Mouse (Mus musculus): Measurements from ENCODE around the gene Sh2b2.
"Not testable (repeated sequence)": the region's sequence is repeated elsewhere in the genome, so short reads cannot be mapped to it uniquely, and the experiment has no call there.

The Sh2b2 gene

DNA sequence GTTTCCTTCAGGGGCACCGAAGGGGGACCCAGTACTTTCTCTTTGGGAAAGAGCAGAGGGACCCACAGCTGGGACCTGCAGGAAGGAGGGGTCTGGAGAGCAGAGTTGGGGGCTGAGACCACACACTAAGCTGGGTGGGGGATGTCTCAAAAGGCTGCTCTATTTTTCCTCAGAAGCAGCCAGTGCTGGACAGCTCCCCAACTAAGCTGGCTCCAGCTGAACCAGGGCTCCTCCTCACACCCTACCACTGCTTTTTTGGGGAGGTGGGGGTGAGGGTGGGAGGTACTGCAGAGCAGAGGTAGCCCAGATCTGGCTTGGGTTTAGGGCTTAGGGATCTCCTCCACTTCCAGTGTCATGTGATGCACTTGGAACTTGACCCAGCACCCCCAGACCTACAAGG lies 6.0 kb downstream of the Sh2b2 start:
- no peak for DNase-seq (ENCODE audit: low spot score in 2 of 2)

DNA sequence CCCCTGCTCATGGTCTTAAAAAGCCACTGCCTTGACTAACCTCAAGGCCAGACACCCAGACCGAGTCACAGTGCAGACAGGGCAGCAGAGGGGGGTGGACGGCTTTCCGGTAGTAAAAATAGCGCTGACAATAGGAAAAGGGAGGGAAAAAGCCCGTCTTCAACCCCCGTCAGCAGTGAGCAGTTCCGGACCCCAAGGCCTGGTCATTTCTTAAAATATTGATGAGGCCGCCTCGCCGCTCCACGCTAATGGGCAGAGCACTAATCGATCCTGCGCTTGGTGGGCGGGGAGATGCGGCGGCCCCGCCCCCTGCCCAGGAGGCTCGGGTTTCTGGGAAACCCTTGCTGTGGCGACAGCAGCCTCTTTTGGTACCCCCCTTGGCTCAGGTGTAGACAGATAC lies 8.7 kb downstream of the Sh2b2 start:
- DNase-seq (ENCODE audit: low spot score in 2 of 2) = no peak

DNA sequence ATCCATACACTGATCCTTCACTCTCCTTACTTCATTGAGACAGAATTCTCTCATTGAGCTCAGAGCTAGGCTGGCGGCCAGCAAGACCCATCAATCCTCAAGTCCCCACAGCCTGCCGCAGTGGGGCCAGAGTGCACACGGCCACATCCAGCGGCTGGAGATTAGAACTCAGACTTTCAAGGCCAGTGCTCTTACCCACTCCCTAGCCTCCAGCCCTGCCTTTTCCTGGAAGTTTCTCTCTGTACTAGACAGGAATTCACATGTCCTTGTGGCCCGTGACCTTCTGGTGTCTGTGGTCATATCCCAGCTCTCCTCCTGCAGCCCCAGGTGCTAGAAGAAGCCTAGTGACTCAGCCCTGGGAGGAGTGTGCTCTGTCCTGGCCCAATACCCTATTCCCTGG lies 9.7 kb downstream of the Sh2b2 start:
- DNase-seq (ENCODE audit: low spot score in 2 of 2) = no peak

DNA sequence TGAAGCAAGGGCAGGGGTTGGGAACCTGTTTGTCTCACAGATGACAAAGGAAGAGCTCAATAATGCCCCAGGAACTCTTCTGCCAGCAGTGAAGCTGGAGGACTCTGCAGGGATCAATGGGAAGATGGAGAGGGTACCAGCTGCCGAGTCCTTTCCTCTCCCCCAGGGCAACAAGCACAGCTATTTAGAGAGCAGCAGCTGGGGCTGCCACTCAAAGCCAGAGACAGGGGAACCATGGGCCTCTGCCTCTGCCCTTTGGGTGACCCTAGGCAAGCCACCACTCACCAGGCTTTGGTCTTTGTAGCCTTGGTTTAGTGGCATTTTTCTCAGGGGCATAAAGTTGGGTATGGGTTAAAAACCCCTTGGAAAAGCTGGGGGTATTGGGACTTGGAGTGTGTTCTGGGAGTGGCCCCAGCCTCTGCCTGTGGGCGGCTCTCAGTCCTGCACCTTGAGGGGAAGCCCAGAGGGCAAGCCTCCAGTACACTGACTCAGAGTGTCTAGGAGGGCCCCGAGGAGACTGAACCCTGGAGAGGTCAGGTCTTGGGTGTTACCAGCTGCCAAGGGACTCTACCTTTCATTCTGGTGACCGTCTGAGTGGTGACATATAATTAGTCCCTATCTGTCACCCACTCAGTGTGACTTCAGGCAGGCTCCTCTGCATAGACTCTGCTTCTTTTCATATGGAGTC lies 15.9 kb downstream of the Sh2b2 start:
- DNase-seq (ENCODE audit: low spot score in 2 of 2) = no peak

DNA sequence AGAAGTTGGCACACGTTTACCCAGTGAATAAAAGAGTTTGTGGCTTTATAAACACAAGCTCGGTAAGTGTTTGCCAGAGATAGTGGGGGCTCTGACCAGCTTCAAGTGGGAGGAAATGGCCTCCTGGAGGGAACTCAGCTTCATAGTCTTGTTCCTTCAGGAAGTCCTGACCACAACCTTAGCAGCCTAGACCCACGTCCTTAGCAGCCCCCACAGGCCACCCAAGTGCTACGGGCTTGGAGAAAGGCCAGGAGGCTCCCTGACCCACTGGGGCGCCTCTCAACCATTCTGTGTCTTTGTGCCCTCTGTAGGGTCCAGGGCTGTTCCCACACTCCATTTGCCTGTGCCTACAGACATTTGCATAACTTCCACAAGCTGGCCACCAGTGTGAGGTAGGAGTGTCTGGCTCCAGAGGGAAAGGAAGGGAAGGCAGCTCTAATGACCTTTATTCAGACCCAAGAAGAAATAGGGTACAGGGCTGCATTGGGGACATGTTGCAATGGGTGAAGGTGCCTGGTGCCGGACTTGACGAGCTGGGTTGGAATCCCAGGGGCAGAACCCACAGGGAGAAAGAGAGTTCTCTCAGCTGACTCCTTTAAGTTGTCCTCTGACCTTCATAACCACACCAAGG lies 20.0 kb downstream of the Sh2b2 start:
- no peak for DNase-seq (ENCODE audit: low spot score in 2 of 2)

DNA sequence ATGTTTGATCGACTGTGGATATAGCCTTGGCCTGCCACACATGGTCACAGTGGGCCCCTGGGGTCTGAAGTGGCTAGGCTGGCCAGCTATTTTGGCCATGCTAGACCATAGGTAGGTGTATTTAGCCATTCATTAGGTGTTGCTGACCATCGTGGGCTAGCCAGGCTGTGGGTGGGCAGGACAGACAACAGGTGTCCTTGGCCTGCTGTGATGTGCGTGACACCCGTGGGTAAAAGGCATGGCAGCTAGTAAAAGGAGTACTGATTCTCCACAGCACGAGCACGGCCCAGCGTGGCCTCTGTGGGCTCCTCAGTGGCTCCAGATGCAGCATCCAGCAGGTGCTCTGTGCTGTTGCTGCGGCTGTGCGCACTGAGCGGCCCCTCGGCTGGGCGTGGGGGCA lies 27.8 kb downstream of the Sh2b2 start:
- DNase-seq (ENCODE audit: low spot score in 2 of 2) = no peak

DNA sequence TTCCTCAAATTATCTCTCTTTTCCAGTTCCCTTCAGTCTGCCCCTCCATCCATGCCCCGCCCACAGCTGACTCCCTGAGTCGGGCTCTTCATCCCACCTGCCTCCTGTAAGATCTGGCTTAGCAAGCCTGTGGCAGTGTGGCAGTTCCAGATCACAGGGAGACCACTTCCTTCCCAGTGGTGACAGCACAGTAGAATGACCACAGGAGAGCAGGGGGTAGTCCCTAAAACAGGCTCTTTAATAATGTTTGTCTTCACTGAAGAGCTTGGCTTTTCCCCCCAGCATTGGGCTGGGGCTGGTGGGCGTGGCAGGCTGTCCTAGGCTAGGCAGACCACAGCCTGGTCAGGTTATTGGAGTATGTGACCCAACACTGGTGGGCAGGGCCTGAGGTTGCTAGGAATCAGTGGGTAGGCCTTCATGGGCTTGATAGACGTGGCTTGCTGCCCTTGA lies 28.4 kb downstream of the Sh2b2 start:
- DNase-seq (ENCODE audit: low spot score in 2 of 2) = no peak

DNA sequence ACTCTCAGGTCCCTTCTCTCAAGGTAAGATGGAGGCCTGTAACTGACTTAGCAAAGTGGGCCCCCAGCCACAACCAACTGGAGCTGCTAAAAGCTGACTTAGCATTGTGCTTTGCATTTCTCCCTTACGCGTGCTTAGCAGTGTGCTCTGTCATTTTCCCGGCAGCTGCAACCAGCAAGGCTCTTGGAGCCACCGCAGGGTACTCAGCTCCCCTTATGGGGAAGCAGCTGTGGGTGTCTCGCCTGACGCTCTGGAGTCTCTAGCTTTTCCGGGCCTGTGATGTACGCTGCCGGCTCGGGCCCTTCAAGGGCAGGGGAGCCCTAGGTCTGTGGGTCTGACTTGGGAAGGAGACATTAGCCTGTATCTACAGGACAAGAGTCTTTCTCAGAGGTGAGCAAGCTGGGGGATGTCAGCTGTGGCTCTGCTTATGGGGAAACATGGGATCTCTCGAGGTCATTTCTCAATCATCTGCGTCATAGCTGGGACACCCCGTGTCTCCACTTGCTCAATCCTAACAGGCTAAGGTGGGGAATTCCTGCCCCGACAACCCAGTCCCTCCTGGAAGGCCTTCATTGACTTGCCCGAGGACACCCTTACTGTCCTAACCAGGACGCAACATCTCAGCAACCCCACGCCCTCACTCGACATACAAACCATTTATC lies 29.2 kb downstream of the Sh2b2 start:
- no peak for DNase-seq (ENCODE audit: low spot score in 2 of 2)

DNA sequence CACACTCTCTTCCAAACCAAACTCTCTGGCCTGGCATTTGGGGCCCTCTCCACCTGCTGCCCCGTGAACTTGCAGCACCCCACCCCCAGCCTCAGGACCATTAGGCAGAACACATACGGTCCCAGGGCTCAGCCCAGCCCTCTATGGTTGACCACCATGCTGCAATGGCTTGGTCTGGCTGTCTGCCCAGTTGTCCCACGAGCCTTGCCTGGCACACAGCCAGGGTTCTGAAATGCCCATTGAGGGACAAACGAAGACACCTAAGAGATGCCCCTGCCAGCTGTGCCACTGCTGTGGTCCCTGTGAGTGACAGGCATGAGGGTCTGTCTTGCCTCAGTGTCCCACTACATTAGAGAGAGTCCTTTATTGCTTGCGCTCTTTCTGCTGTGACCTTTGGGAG lies 30.4 kb downstream of the Sh2b2 start:
- DNase-seq (ENCODE audit: low spot score in 2 of 2) = no peak

DNA sequence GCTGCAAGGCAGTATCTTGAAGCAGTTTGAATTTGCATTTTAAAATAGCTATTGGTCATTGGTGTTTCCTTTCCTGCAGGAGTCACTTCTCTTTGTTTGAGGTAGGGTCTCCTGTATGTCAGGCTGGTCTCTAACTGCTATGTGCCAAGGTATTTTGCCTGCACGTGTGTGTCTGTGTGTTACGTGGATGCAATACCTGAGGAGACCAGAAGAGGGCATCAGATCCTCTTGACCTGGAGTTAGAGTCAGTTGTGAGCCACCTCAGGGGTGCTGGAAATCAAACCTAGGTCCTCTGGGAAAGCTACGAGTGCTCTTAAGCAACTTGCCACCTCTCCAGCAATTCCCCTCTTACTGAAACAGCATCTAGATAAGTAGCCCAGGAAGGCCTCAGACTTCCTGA lies 31.1 kb downstream of the Sh2b2 start:
- no peak for DNase-seq (ENCODE audit: low spot score in 2 of 2)

DNA sequence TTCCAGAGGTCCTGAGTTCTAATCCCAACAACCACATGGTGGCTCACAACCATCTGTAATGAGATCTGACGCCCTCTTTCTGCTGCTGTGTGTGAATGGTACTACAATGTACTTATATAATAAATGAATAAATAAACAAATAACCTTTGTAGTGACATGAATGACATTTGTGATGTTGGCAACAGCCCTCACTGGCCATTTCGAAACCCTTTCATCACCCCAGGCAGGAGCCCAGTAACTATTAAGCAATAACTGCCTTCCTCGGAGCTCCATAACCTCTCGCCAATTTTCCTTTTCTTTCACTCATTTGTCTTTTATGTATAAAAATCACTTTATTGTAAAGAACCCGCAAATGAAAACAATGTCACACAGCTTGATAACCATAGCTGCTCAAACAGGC lies 32.6 kb downstream of the Sh2b2 start:
- no peak for DNase-seq (ENCODE audit: low spot score in 2 of 2)

DNA sequence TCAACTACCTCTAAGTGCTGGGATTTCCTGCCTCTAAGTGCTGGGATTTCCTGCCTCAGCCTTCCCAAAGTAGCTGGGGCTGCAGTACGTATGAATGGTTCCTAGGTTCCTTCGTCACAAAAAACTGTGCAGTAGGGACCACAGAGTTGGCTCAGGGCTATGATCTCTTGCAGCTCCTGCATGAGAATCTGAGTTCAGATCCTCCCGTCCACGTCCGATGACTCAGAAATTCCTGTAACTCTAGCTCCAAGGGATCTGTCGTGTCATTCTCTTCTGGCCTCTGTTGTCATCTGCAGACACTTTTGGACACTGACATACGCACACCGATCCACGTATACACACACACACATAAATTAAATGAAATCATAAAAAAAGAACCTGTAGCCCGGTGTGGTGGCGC lies 33.6 kb downstream of the Sh2b2 start:
- no peak for DNase-seq (ENCODE audit: low spot score in 2 of 2)

DNA sequence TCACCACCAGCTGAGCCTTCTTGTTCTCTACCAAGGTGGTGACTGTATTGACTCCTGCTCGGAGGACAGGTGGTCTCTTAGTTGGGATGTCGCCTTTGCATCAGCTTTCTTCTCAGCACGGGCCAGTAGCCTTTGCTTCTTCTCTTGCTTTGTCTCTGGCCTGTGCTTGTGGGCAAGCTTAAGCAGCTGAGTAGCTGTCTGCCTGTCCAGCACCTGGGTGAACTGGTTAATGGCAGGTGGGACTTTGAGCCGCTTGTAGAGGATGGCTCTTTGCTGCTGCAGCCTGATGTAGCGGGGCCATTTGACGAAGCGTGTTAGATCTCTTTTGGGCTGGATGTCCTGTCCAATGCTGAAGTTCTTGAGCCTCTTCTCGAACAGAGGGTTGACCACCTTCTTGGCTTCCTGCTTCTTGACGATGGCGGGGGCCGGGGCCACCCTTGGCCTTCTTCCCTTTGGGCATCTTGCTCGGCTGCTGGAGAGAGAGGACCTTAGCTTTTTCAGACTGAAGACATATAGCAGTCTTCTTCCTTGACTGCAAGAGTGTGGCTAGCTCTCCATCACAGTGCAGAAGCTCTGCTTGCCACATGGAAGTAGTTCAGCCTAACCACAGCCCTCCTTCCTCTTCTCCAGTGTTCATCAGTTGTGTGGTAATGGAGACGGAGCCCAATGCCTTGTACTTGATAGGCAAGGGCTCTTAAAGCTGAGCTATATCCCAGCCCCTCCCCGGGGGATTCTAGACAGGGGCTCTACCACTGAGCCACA lies 34.8 kb downstream of the Sh2b2 start:
- not testable (repeated sequence) for DNase-seq (ENCODE audit: low spot score in 2 of 2)

DNA sequence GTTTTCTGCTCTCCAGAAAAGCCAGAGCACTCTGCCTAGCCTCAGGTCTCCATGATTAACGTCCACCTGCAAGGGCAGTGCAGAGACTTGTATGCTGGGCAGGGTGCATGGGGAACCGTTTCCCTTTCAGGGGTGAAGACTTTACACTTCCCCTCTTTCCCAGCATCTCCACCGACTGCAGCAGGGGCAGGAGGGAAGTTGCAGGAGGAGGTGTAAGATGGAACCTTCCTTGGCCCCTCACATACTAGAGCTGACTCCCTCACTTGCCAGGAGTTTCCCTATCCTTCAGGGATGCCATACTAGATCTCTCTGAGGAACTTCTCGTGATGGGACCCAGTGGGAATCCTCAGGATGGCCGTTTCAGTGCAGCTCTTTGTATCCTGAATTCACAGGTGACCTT lies 35.8 kb downstream of the Sh2b2 start:
- DNase-seq (ENCODE audit: low spot score in 2 of 2) = no peak

DNA sequence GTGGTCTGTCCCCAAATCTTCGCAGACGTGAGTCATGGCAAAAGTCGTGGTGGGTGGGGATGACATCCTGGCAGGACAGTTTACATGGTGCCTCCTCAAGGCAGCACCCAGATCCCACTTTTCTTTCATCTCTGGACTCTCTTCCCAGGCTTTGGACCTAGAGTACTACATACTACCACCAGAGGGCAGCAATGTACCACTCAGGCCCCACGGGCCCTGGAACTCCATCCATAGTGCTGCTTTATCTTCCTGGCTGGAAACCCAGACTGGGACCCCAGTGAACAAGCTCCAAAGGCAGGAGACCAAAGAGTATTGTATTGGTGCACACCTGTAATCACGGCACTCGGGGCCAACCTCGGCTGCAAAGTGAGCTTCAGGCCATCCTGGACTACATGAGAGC lies 44.5 kb downstream of the Sh2b2 start:
- DNase-seq (ENCODE audit: low spot score in 2 of 2) = peak; percentile 67 to 80

DNA sequence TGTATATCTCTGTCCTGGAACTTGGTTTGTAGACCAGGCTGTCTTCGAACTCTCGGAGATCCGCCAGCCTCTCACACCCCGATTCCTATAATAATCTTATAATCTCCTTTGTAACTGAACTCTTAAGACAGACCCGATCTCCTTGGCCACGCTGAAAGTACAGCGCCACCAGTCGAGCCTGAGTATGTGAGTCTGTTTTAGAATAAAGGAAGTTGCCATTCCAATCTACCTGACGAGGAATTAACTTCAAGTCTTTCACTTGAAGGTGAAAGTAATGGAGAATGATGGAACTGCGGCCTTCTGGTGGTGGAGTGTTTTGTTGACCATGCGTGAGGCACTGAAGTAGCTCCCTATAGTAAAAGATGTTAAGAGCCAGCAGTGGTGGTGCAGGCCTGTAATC lies 46.8 kb downstream of the Sh2b2 start:
- DNase-seq (ENCODE audit: low spot score in 2 of 2) = no peak

DNA sequence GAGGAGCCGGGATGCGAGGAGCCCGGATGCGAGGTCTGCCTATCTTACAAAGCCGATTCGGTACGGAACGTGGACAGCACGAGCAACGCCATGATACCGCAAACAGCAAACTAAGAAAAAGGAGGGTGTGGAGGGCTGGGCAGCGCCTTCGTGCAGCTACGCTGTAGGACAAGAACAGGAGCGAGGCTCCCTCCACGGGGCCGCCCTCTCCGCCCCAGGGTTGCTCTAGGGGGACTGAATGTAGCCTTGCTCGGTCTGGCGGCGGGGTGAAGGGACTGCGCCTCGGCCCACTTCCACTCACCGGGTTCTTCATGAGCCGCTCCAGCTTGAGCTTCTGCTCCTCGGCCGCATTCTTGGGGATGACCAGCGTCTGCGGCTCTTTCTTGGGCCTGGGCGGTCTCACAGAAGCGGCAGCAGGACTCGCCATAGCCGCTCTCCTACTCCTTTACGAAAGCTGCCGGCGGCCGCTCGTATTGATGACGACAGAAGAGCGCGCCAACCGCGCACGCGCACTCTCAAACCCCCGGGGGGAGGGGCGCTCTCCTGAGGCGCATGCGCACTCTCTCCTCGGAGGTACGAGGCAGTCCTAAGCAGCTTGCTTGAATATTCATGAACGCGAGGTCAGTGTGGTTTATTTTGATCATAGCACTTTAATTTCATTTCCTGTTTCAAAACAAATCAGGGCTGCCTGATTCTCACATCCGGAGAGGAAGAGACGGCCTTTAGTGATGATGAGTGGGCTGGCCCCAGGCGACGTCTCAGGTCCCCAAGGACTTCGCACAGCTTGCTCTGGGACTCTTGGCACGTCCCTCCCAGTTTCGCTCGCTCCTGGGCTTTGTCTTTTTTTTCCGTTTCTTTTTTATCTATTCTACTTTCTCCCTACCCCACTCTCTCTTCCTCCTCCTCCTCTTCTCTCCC lies 47.6 kb downstream of the Sh2b2 start, which contains the start of gene Prkrip1:
Prkrip1 (minus strand) TSS at position 490 of the 918 bp plus-strand sequence.
- DNase-seq (ENCODE audit: low spot score in 2 of 2) = peak; percentile 93 to 96

DNA sequence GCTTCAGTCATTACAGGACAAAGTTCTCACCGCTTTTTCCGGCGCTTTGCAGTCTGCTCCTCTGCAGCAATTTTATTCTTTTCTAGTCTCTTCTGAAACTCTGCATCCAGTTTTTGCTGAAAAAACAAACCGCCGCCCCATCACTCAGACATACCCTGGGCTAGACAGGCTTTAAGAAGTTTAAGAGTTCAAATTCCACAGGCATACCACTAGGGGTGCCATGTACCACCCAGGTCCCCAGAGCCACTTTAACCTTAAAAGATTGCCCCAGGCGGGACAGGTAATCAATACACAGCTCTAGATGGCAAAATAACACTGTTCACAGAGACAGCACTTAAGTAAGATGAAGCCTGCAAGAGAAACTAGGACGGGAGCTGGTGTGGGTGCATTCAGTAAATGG lies 54.5 kb downstream of the Sh2b2 start:
- no peak for DNase-seq (ENCODE audit: low spot score in 2 of 2)

DNA sequence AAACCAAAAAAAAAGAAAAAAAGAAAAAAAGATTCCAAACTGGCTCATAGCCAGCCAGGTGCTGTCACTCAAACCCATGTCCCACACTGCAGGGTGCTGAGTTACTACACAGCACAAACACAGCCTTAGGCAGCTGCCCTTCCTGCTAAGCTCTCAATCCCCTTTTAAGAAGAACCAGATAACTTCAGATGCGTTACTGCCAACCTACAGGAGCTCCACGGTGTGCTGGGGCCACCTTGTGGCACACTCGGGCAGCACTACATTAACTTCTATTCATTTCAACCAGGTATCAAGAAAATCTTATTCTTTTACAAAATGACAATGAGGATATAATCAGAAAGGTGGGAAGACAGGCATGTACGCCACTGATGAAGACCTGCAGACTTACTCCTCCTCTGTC lies 59.6 kb downstream of the Sh2b2 start:
- peak; percentile 35 to 66 for DNase-seq (ENCODE audit: low spot score in 2 of 2)

DNA sequence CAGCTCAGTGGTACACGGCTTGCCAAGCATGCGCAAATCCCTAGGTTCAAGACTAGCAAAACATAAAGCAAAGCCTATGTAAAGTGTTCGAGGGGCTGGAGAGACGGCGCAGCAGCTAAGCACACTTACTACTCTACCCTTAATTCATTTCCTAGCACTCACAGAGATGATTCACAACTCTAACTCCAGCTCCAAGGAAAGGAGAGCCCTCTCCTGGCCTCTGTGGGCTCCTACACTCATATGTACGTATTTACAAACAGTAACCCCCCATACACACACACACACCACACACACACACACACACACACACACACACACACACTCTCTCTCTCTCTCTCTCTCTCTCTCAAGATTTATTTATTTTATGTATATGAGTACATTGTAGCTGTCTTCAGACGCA lies 62.6 kb downstream of the Sh2b2 start:
- no peak for DNase-seq (ENCODE audit: low spot score in 2 of 2)

DNA sequence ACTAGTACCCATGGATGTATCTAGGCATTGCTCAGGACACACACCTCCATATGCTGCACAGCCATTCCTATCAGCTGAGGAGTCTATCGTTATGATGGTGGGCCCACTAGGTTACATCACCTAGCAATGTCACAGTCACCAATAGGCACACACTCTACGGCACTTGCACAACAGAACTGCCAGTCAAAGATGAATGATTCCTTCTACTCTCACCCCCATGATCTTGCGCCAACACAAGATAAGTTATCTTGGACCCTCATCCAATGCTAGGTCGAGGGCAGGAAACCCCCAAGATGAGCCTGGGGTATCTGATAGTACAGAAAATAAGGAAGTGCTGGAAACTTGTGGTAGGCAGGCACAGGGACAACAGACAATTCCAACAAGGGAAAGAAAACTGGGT lies 63.5 kb downstream of the Sh2b2 start:
- no peak for DNase-seq (ENCODE audit: low spot score in 2 of 2)

Measured in frontal cortex, postnatal 36 days (tissue).